Mouse (Mus musculus): ENCODE results near the gene Hist1h3h.
A peak's percentile ranks its signal among the peaks of the same experiment; 100 is the strongest.
"Not testable (repeated sequence)": the region's sequence is repeated elsewhere in the genome, so short reads cannot be mapped to it uniquely, and the experiment has no call there.

Gene Hist1h3h

DNA sequence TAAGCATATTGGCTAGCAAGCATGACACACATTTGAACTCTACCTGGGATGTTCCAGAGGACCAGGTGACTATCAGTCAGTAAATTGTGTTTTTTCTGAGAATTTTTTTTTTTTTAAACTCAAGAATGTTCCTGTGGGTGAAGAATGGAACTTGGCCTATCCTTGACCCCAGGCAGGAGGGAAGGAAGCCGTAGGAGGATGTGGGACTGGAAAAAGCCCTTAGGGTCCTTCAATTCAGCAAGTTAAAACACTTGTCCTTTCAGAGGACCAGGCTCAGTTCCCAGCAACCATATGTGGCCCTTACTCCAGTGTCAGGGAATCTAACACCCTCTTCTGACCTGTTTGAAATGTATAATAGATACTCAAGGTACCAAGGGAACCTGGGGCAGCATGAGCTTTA is 12.1 kb downstream of the Hist1h3h start:
- no peak for DNase-seq

DNA sequence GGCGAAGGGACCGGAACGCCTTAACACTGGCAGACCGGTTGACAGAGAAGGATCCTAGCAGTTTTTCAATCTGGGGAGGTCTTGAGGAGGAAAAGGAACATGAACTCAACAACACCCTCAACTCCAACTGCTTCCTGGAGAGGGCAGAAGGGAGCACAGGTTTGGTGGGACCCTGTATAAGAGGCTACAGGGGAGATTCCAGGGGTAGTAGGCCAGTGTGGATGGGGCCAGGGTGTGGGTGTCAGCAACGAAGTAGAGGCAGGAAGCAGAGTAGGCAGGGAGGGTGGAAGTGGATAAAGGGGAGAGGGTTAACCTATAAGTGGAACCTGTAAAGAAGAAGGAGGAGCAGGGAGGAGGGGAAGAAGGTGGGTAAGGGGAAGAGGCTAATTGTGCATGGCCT is 16.0 kb downstream of the Hist1h3h start:
- no peak for DNase-seq

DNA sequence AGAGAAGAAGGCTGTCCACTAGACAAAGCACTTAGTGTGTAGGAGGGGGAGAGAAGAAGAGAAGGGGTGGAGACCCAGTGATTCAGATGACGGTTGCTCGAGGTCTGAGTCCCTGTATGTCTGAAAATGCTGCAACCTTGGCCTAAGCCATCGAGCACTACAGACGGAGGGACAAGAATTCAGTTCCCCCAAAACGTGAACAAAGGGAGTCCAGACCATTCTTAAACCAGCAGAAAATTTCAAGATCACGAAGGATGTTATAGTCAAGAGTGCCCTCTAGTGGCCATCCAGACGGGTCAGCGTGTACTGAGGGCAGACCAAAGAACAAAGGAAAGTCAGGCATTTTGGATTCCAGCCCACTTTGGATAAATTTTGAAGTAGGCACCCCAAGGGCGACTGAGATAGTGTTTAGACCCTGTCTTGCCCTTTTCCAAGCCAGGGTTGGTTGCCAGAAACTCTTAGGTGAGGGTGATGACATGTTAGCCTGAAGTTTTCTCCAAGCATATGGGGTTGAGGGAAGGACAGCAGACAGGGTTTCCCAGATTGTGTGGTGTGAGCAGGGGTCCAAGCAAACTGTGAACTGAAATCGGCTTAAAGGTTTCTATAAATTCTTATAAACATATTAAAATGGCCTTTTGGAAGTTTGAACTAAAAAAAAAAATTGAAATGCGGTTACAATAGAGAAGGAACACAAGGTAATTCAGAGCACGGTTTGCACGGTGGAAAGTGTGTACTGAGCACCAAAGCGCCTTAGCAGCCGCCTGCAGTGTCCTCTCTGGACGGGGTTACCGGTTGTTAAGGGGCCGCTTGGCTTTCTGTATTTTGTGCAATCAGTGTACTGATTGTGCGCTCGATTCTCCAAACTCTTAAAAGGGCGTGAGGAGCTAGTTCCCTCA is 16.8 kb downstream of the Hist1h3h start:
- peak; percentile 52 for DNase-seq

DNA sequence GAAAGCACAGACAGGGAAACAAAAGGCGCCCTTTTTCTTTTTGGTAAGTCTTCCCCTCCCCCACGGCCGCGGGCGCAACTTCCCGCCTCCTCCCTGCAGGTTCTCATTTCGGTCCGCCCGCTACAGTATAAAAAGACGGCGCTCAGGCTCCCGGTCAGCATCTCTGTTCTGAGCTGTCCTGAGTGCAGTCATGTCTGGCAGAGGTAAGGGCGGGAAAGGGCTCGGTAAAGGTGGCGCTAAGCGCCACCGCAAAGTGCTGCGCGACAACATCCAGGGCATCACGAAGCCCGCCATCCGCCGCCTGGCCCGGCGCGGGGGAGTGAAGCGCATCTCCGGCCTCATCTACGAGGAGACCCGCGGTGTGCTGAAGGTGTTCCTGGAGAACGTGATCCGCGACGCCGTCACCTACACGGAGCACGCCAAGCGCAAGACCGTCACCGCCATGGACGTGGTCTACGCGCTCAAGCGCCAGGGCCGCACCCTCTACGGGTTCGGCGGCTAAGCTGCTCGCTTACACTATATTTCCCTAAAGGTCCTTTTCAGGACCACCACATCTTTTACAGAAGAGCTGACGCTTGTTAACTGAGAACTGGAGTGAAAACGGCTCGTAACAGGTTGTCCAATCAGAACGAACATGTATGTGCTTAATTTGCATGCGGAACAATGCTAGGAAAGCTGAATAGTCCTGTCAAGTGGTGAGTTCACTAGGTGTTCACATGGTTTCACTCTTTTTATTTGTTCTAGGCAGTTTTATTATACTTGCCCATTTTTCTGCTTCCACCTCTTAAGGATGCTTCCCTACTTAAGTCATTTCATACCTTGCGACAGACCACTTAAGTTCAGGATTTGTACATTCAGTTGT is 17.7 kb downstream of the Hist1h3h start, which contains the start of gene Hist1h4j:
TSS of gene Hist1h4j (plus strand) at position 159 of the 862 bp plus-strand sequence.
- DNase-seq: peak; percentile 21

DNA sequence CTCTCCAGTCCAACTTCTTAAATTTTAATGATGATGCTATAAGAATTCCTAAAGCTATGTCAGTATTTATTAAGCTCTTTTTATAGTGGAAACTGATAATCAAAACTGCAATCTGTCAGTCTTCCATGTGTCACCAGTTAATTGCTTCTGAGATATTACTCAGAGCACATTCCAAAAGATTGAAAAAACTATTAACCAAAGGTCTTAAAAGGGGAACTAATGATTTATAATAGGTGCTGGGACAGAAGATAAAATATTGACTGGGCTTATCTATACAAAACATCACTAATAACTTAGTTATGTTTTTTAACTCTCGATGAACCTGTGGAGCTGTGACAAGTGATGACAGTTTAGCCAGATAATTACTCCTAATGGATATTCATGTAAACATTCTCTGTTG is 27.5 kb downstream of the Hist1h3h start:
- no peak for DNase-seq

DNA sequence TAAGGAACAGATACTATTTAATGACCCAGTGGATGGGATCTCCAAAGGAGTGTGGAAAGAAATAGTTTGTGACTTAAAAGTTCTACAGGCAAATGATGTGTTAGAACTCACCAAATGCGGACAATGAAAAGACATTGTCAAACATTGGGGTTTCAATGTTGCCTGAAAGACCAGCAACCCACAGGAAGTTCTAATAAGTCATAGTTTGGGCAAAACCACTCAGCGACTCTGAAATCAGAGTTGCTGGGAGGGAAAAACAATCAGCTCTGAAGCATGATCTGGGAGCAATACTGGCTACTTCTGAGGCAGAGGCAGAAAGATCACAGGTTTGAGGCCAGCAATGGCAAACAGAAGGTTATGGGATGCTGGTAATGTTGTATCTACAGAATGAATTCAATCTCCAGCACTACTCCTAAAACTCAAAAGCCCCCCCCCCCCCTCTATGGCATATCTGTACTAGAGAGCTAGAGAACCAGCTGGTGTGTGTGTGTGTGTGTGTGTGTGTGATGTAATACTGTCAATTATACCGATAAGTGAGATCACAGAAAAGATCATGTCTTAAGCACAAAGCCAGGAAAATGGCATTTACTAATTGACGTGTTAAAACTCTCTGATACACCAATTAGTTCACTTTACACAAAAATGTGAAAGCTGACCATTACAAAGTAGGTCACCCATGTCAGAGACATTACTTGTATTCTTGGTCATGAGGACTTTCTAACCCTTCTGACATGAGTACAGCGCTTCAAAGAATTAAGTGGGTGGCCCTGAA is 32.1 kb downstream of the Hist1h3h start:
- DNase-seq: no peak

DNA sequence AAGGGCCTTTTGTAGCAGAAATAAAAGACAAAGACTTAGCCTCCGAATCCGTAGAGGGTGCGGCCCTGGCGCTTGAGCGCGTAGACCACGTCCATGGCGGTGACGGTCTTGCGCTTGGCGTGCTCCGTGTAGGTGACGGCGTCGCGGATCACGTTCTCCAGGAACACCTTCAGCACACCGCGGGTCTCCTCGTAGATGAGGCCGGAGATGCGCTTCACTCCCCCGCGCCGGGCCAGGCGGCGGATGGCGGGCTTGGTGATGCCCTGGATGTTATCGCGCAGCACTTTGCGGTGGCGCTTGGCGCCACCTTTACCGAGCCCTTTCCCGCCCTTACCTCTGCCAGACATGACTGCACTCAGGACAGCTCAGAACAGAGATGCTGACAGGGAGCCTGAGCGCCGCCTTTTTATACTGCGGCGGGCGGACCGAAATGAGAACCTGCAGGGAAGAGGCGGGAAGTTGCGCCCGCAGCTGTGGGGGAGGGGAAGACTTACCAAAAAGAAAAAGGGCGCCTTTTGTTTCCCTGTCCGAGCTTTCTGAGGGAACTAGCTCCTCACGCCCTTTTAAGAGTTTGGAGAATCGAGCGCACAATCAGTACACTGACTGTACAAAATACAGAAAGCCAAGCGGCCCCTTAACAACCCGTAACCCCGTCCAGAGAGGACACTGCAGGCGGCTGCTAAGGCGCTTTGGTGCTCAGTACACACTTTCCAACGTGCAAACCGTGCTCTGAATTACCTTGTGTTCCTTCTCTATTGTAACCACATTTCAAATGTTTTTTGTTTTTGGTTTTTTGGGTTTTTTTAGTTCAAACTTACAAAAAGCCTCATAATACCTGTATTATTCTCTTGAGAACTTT is 32.9 kb downstream of the Hist1h3h start, which contains the start of gene Hist1h4k:
TSS of gene Hist1h4k (minus strand) at position 347 of the 859 bp plus-strand sequence.
- peak; percentile 53 for DNase-seq

DNA sequence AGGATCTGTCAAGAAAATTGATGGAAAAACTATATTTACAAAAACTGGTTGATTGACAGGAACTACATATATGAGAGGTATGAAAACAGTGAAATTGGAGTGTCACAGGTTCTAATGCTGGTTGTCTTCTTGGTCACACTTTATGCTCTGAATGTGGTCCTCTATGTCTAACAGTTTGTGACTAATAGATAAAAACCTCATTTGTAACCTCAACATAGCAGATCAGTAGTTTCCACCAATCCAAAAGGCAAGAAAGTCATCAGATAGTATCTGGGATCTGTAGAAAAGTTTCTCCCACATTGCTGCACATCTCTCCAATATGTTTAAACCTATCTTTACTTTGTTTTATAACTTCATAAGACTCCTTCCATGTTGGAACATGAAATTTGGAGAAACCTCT is 34.0 kb downstream of the Hist1h3h start:
- DNase-seq: no peak

DNA sequence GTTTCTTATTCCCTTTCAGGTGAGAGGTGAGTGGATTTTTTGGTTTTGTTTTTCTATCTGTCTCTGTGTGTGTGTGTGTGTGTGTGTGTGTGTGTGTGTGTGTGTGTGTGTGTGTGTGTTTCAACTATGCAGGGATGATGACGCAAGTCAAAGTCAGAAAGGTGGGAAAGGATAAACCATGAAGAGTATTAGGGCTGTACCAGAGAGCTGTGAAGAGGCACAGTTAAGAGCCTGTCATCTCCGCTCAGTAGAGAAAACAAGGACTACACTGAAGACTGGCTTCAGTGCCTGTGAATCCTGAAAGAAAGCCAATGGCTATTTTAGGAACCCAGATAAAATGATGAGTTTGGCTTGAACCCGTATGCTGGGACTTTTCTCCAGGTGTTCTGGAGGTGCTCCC is 34.4 kb downstream of the Hist1h3h start:
- no peak for DNase-seq

DNA sequence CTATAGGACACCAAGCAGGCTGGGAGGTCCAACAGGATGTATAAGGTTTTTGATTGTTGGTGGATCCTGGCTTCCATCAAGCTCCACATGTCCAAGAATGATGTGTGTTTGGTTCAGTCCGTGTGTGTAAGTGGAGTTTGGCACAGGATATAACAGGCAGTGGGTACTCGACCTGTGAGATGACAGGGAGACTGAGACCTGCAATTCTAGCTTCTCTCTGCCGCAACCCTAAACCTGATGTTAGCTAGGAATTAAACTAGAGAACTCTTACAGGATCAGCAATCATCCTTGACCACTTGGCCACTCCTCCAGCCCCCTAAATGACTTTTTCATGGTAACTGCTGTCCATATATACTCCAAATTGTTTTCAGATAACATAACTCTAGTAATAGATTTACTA is 34.9 kb downstream of the Hist1h3h start:
- DNase-seq: no peak

DNA sequence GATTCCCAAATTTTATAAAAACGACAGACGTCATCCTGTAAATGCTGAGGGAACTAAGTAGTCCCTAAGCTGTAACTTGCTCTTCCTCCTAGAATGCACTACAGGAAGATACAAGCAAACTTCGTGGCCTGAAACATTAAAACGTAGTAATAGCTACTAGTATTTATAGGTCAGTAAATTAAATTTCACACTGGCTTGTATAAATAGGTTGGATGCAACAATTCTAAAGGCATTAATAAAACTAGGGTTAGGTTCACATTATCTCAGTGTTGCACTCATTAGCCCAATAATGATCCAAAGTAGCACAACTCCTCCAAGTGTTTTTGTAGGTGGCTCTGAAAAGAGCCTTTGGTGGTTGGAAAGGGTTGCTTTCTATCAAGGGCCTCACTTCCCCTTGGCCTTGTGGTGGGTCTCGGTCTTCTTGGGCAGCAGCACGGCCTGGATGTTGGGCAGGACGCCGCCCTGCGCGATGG is 35.6 kb downstream of the Hist1h3h start:
- no peak for DNase-seq

DNA sequence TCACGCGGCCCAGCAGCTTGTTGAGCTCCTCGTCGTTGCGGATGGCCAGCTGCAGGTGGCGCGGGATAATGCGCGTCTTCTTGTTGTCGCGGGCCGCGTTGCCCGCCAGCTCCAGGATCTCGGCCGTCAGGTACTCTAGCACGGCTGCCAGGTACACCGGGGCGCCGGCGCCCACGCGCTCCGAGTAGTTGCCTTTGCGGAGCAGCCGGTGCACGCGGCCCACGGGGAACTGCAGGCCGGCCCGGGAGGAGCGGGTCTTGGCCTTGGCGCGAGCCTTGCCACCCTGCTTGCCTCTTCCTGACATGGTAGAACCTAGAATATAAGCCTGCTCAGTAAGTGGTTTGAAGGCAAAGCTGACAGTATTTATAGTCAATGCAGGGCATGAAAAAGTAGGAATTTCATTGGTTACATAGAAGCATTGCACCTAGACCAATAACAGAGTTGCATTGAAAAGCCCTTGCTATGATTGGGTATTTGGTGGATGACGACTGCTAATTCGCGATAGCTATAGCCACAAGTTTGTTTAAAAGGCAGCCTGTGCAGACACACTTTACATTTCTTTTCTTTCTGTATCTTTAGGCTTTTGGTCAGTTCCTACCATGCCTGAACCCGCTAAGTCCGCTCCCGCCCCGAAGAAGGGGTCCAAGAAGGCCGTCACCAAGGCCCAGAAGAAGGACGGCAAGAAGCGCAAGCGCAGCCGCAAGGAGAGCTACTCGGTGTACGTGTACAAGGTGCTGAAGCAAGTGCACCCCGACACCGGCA is 36.2 kb downstream of the Hist1h3h start, which contains the start of the genes Hist1h2ak and Hist1h2bn:
TSS of gene Hist1h2ak (minus strand) at position 304 of the 762 bp plus-strand sequence.
TSS of gene Hist1h2bn (plus strand) at position 600 of the 762 bp plus-strand sequence.
- peak; percentile 31 for DNase-seq

DNA sequence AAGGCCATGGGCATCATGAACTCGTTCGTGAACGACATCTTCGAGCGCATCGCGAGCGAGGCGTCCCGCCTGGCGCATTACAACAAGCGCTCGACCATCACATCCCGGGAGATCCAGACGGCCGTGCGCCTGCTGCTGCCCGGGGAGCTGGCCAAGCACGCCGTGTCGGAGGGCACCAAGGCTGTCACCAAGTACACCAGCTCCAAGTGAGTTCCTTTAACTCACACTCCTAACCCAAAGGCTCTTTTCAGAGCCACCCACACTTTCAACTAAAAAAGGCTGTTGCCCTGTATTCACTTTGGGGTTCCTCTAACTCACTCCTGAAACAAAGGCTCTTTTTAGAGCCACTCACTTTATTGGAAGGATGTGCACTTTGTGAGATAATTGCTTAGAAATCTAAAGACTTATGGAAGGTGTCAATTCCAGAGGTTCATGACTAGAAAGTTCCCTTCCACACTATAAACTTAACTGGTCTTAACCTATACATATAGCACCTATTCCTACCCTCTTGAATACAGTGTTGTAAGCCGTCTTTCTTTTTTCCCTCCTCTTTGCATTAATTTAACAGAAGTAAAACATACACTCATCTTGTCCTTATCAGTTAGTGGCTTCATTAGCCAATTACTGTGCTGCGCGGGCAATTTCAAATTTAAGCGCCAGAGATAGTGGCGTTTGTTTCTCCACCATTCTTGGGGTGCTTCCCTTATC is 37.0 kb downstream of the Hist1h3h start:
- DNase-seq: not testable (repeated sequence)

DNA sequence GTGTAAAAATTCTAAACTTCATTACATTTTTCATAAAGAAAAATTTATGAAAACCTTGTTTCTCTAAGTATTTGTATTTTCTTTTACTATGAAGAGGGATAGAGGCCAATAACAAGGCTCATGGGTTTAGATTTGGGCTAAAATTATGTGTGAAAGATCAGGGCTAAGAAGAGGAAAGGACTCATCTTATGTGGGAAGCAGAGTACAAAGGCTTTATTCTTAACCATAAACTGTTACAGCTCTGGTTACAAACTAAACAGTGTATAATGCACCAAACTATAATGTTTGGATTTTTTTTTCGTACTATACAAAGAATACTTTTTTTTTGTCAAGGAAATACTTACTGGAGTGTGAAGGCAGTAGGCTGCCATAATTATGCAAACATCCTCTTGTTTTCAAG is 38.2 kb downstream of the Hist1h3h start:
- DNase-seq: no peak
